Mouse (Mus musculus) CH12.LX (cell line): ENCODE data around the gene Rnase2b. TPM values are rescaled to one million over a fixed set of nuclear protein-coding genes. Genes with fewer than 3 reads are reported as not detected.
A peak's percentile ranks its signal among the peaks of the same experiment; 100 is the strongest.

Experiments used
- DNase-seq: peaks from one replicate; pipeline ENCODE4 v3.0.0-alpha.2; 2013; ENCODE audit errors: extremely low read depth
- H3K27ac ChIP-seq: 2 replicates; pipeline ENCODE4 v1.5.1; 2012; ENCODE audit warnings: low read depth, mild to moderate bottlenecking, control low read depth, moderate library complexity; ENCODE audit not compliant: insufficient read depth
- H3K27me3 ChIP-seq: replicated peaks from 2 replicates; pipeline ENCODE3; 2012; ENCODE audit warnings: inconsistent platforms
- H3K36me3 ChIP-seq, 2 experiments: replicated peaks in 1 of 2; 2 replicates each; pipeline versions ENCODE3 to v1.6.1; 2012; ENCODE audit warnings: inconsistent platforms in 1 of 2, low read length in 1 of 2, mild to moderate bottlenecking in 1 of 2, mixed read lengths in 1 of 2, moderate library complexity in 1 of 2; ENCODE audit not compliant: control insufficient read depth in 1 of 2, insufficient read depth in 1 of 2
- H3K4me1 ChIP-seq, 2 experiments: 2 replicates each; pipeline ENCODE4 v1.6.1; 2012; ENCODE audit warnings: inconsistent platforms in 1 of 2, moderate library complexity in 1 of 2; ENCODE audit not compliant: insufficient read depth in 2 of 2, control insufficient read depth in 1 of 2
- H3K4me2 ChIP-seq: 2 replicates; pipeline ENCODE4 v1.6.1; 2012; ENCODE audit warnings: low read depth, mild to moderate bottlenecking, control low read depth; ENCODE audit not compliant: poor library complexity, insufficient read depth, severe bottlenecking
- H3K4me3 ChIP-seq, 3 experiments: fragments of 150-350 bp in 1 of 3; sonication (generic) in 1 of 3; replicated peaks in 1 of 3; 2 replicates each; pipeline versions ENCODE3 to v1.5.1; 2011 to 2012; ENCODE audit warnings: low read depth in 2 of 3, low read length in 2 of 3, mild to moderate bottlenecking in 2 of 3, moderate library complexity in 2 of 3, control low read depth in 1 of 3, improper control_type of control experiment in 1 of 3, inconsistent platforms in 1 of 3, mixed read lengths in 1 of 3; ENCODE audit not compliant: poor library complexity in 1 of 3
- H3K79me2 ChIP-seq: replicated peaks from 2 replicates; pipeline ENCODE4 v1.6.1; 2012; ENCODE audit warnings: mild to moderate bottlenecking, moderate library complexity; ENCODE audit not compliant: control insufficient read depth, poor library complexity, insufficient read depth, severe bottlenecking; ENCODE audit errors: extremely low read depth
- H3K9ac ChIP-seq: 2 replicates; pipeline ENCODE4 v1.6.1; 2012; ENCODE audit warnings: low read depth, mild to moderate bottlenecking, control low read depth, moderate library complexity; ENCODE audit not compliant: insufficient read depth
- H3K9me3 ChIP-seq: replicated peaks from 2 replicates; pipeline ENCODE3; 2012; ENCODE audit warnings: low read length, inconsistent platforms, mixed read lengths
- CHD1 ChIP-seq: IDR thresholded peaks from 2 replicates; pipeline ENCODE4 v1.6.1; 2012; ENCODE audit warnings: low read depth, low read length, improper control_type of control experiment, inconsistent platforms
- CHD2 ChIP-seq: IDR thresholded peaks from 2 replicates; pipeline ENCODE4 v1.6.1; 2011; ENCODE audit warnings: low read length, improper control_type of control experiment
- ELF1 ChIP-seq: IDR thresholded peaks from 2 replicates; pipeline ENCODE4 v1.6.1; 2014; ENCODE audit warnings: low read depth, mild to moderate bottlenecking, inconsistent platforms, low read length, improper control_type of control experiment
- ETS1 ChIP-seq: conservative IDR thresholded peaks from 2 replicates; pipeline ENCODE4 v1.6.1; 2012; ENCODE audit warnings: low read depth, mild to moderate bottlenecking, inconsistent platforms, low read length, improper control_type of control experiment, moderate library complexity
- HCFC1 ChIP-seq: IDR thresholded peaks from 2 replicates; pipeline ENCODE4 v1.6.1; 2012; ENCODE audit warnings: low read depth, mild to moderate bottlenecking, inconsistent platforms, low read length, improper control_type of control experiment
- IRF4 ChIP-seq: IDR thresholded peaks from 2 replicates; pipeline ENCODE4 v1.6.1; 2014; ENCODE audit warnings: low read depth, mild to moderate bottlenecking, inconsistent platforms, low read length, improper control_type of control experiment
- MAFK ChIP-seq: IDR thresholded peaks from 2 replicates; pipeline ENCODE4 v1.6.1; 2011; ENCODE audit warnings: low read length, improper control_type of control experiment; ENCODE audit not compliant: insufficient replicate concordance
- MAZ ChIP-seq: IDR thresholded peaks from 2 replicates; pipeline ENCODE4 v1.6.1; 2012; ENCODE audit warnings: low read depth, mild to moderate bottlenecking, inconsistent platforms, low read length, improper control_type of control experiment, moderate library complexity
- MXI1 ChIP-seq: IDR thresholded peaks from 2 replicates; pipeline ENCODE4 v1.6.1; 2011; ENCODE audit warnings: mild to moderate bottlenecking, low read depth, low read length, improper control_type of control experiment
- MYC ChIP-seq: IDR thresholded peaks from 2 replicates; pipeline ENCODE4 v1.6.1; 2011; ENCODE audit warnings: low read depth, mild to moderate bottlenecking, improper control_type of control experiment, low read length
- POLR2A ChIP-seq: IDR thresholded peaks from 2 replicates; pipeline ENCODE4 v1.6.1; 2011; ENCODE audit warnings: low read depth, mild to moderate bottlenecking, improper control_type of control experiment, low read length
- RAD21 ChIP-seq: IDR thresholded peaks from 2 replicates; pipeline ENCODE4 v1.6.1; 2011; ENCODE audit warnings: low read depth, mild to moderate bottlenecking, low read length, improper control_type of control experiment, moderate library complexity
- SIN3A ChIP-seq: IDR thresholded peaks from 2 replicates; pipeline ENCODE4 v1.6.1; 2012; ENCODE audit warnings: low read length, improper control_type of control experiment, inconsistent platforms
- SMC3 ChIP-seq: IDR thresholded peaks from 2 replicates; pipeline ENCODE4 v1.6.1; 2011; ENCODE audit warnings: low read depth, low read length, improper control_type of control experiment
- TBP ChIP-seq: conservative IDR thresholded peaks from 2 replicates; pipeline ENCODE4 v1.6.1; 2011; ENCODE audit warnings: low read depth, low read length, improper control_type of control experiment
- TCF12 ChIP-seq: IDR thresholded peaks from 2 replicates; pipeline ENCODE4 v1.6.1; 2014; ENCODE audit warnings: low read depth, mild to moderate bottlenecking, inconsistent platforms, low read length, improper control_type of control experiment
- USF1 ChIP-seq: IDR thresholded peaks from 2 replicates; pipeline ENCODE4 v1.6.1; 2014; ENCODE audit warnings: low read depth, mild to moderate bottlenecking, inconsistent platforms, low read length, improper control_type of control experiment
- ZMIZ1 ChIP-seq: IDR thresholded peaks from 2 replicates; pipeline ENCODE4 v1.6.1; 2012; ENCODE audit warnings: low read depth, mild to moderate bottlenecking, inconsistent platforms, low read length, improper control_type of control experiment
- ZNF384 ChIP-seq: IDR thresholded peaks from 2 replicates; pipeline ENCODE4 v1.6.1; 2012; ENCODE audit warnings: low read depth, low read length, improper control_type of control experiment, inconsistent platforms
- dilution Hi-C: fragments of 300-500 bp; cut with MboI; formaldehyde crosslinking; loops from 2 replicates; pipeline ENCODE4 v1.14.3; 2020; ENCODE audit warnings: low sequenced_read_pairs; ENCODE audit not compliant: extremely low pct_unique_long_range_greater_than_20kb, extremely low pct_ligation_motif_present
- in situ Hi-C: fragments of 300-500 bp; cut with MboI; formaldehyde crosslinking; loops from 3 replicates; pipeline ENCODE4 v1.14.3; 2019; ENCODE audit warnings: low sequenced_read_pairs, low pct_ligation_motif_present, low pct_unique_long_range_greater_than_20kb, mixed read lengths
- polyA plus RNA-seq: library from polyadenylated mRNA; unstranded; fragments of >175 nt; gene quantifications from 2 replicates; pipeline ENCODE4 v1.2.1, GENCODE M21; 2012; ENCODE audit warnings: low read depth; ENCODE audit not compliant: insufficient read length
- total RNA-seq, 2 experiments: library from RNA; depleted of rRNA; stranded (reverse); fragments of 300-350 nt in 1 of 2; fragments of >200 nt in 1 of 2; gene quantifications; 2 replicates each; pipeline ENCODE4 v1.2.3; 2012 to 2014

The Rnase2b gene
- total and polyA plus RNA-seq, 3 experiments, result 1.3 TPM; not detected in 2

- TF ChIP-seq CHD2 (peak; percentile 57; the same call in 1 of the 2 replicates), TCF12 (0 out of 2 replicates have a peak, but pooled peaks have one; percentile 26), TBP (0 out of 2 replicates have a peak, but pooled peaks have one; percentile 27), USF1 (no peak), IRF4 (peak; percentile 37; the same call in 1 of the 2 replicates), RAD21 (no peak), MXI1 (no peak), POLR2A (peak; percentile 59), ZMIZ1 (0 out of 2 replicates have a peak, but pooled peaks have one; percentile 27), HCFC1 (0 out of 2 replicates have a peak, but pooled peaks have one; percentile 13), MYC (no peak), ELF1 (peak; percentile 76)
- no peaks in the 10 kb centered on the region for H3K9me3 ChIP-seq
- H3K36me3 ChIP-seq, result peaks cover 4 to 6% of the 10 kb centered on the region in 2 experiments
- peak; percentile 13 for DNase-seq
- H3K4me2 ChIP-seq, result peak overlapping the region; percentile 35
- peaks cover 15 to 54% of the 10 kb centered on the region in 2 experiments for H3K4me1 ChIP-seq
- no peak overlapping the region for H3K27ac ChIP-seq
- dilution Hi-C loops, result no loop called here
- H3K27me3 ChIP-seq, result no peaks in the 10 kb centered on the region
- H3K4me3 ChIP-seq, result peak overlapping the region; percentile 28 to 52 (median 34)
- in situ Hi-C loops, result no loop called here
- peaks cover 3% of the 10 kb centered on the region; the same call in 1 of the 2 replicates for H3K79me2 ChIP-seq
- H3K9ac ChIP-seq, result peak overlapping the region; percentile 78
Measured at GRCm38 (mm10) chr14:51125684-51126083, 36.4 kb upstream of the Rnase2b start.

- dilution Hi-C loops (no loop called here), in situ Hi-C loops (no loop called here)
- H3K4me3 ChIP-seq, result peak overlapping the region in 1 of 3 experiments; percentile 9
- peaks cover 3% of the 10 kb centered on the region; the same call in 1 of the 2 replicates for H3K79me2 ChIP-seq
- no peak overlapping the region; the same call in 1 of the 2 replicates for H3K4me2 ChIP-seq
- H3K9me3 ChIP-seq, result no peaks in the 10 kb centered on the region
- TF ChIP-seq MYC, result no peak
- TF ChIP-seq CHD2, result peak; percentile 31; the same call in 1 of the 2 replicates
- TF ChIP-seq ZNF384, result no peak
- 0 out of 2 replicates have a peak, but pooled peaks have one; percentile 28 for TF ChIP-seq SIN3A
- no peak for TF ChIP-seq SMC3
- no peak for TF ChIP-seq ETS1
- TF ChIP-seq ELF1, result no peak
- no peak for TF ChIP-seq MAFK
- no peak for TF ChIP-seq IRF4
- no peak for TF ChIP-seq CHD1
- TF ChIP-seq MAZ, result no peak
- peak; percentile 61 for TF ChIP-seq TCF12
- no peak for TF ChIP-seq MXI1
- peaks cover 6 to 8% of the 10 kb centered on the region in 2 experiments for H3K36me3 ChIP-seq
- peak; percentile 53 for DNase-seq
- peaks cover 15 to 64% of the 10 kb centered on the region in 2 experiments for H3K4me1 ChIP-seq
- peak overlapping the region; percentile 54 for H3K27ac ChIP-seq
- peak overlapping the region; percentile 44; the same call in 1 of the 2 replicates for H3K9ac ChIP-seq
- no peaks in the 10 kb centered on the region for H3K27me3 ChIP-seq
Measured at GRCm38 (mm10) chr14:51127648-51128258, 34.3 kb upstream of the Rnase2b start.
